Mouse (Mus musculus) forebrain, embryonic 14.5 days (tissue): ENCODE data around the gene Btbd19. TPM values are rescaled to one million over a fixed set of nuclear protein-coding genes. Genes with fewer than 3 reads are reported as not detected.

Experiments used
- ATAC-seq: fragments of 200-750 bp; cut with Nextera tagmentation; 2 replicates; pipeline ENCODE4 v1.8.0; 2017; ENCODE audit warnings: mild to moderate bottlenecking, moderate library complexity
- DNase-seq: peaks from one replicate; pipeline ENCODE4 v3.0.0-alpha.2; 2015; ENCODE audit warnings: low spot score
- H3K27ac ChIP-seq: fragments of 300-500 bp; sonication (generic); 2 replicates; pipeline ENCODE4 v1.5.1; 2014; ENCODE audit warnings: low read depth, mild to moderate bottlenecking, control low read depth, low read length, moderate library complexity
- H3K27me3 ChIP-seq: fragments of 300-500 bp; sonication (generic); replicated peaks from 2 replicates; pipeline ENCODE4 v1.6.1; 2014; ENCODE audit warnings: low read length, control low read depth, mixed read lengths; ENCODE audit not compliant: control insufficient read depth, insufficient read depth
- H3K36me3 ChIP-seq: fragments of 300-500 bp; sonication (generic); 2 replicates; pipeline ENCODE4 v1.6.1; 2014; ENCODE audit warnings: low read length, control low read depth; ENCODE audit not compliant: control insufficient read depth, insufficient read depth
- H3K4me1 ChIP-seq: fragments of 300-500 bp; sonication (generic); 2 replicates; pipeline ENCODE4 v1.6.1; 2014; ENCODE audit warnings: antibody characterized with exemption, low read length, control low read depth; ENCODE audit not compliant: control insufficient read depth, insufficient read depth
- H3K4me2 ChIP-seq: fragments of 300-500 bp; sonication (generic); 2 replicates; pipeline ENCODE4 v1.6.1; 2014; ENCODE audit warnings: mild to moderate bottlenecking, control low read depth, low read length
- H3K4me3 ChIP-seq: fragments of 300-500 bp; sonication (generic); 2 replicates; pipeline ENCODE4 v1.5.1; 2014; ENCODE audit warnings: low read depth, low read length, control low read depth
- H3K9ac ChIP-seq: fragments of 300-500 bp; sonication (generic); 2 replicates; pipeline ENCODE4 v1.6.1; 2014; ENCODE audit warnings: mild to moderate bottlenecking, low read length, control low read depth, moderate library complexity
- H3K9me3 ChIP-seq: fragments of 300-500 bp; sonication (generic); replicated peaks from 2 replicates; pipeline ENCODE4 v1.6.1; 2016; ENCODE audit warnings: low read length, control low read depth, mixed read lengths; ENCODE audit not compliant: control insufficient read depth
- WGBS: fragments of 180-500 bp; shearing (Covaris S2); extraction: QIAGEN DNeasy Blood & Tissue Kit; methylation state at CpG from one replicate; pipeline ENCODE4 v1.1.7; 2014; 5-methylcytosine and 5-hydroxymethylcytosine counted together
- polyA plus RNA-seq: library from polyadenylated mRNA; unstranded; fragments of >200 nt; fragmentation: Nextera tagmentation; extraction: Ambion mirVana; gene quantifications from 2 replicates; pipeline ENCODE4 v1.2.1, GENCODE M21; 2014

Gene Btbd19
- polyA plus RNA-seq, 1 experiment from 2014 or later = 2.5 TPM

GRCm38 (mm10) chr4:117131198-117131597 is 5.7 kb upstream of the Btbd19 start:
- Histone ChIP-seq H3K9ac (peak overlapping the region; percentile 25; the same call in 1 of the 2 replicates), H3K9me3 (no peaks in the 10 kb centered on the region), H3K27me3 (0 out of 2 replicates have a peak, but pooled peaks cover 3% of the 10 kb centered on the region), H3K4me3 (no peak overlapping the region), H3K27ac (no peak overlapping the region), H3K4me1 (peaks cover 18% of the 10 kb centered on the region), H3K4me2 (0 out of 2 replicates have a peak overlapping the region, but pooled peaks have one; percentile 89), H3K36me3 (peaks cover 24% of the 10 kb centered on the region)
- DNase-seq (no peak), ATAC-seq (no peak)
- WGBS = 49% methylated on average over 6 of the region's 6 CpGs

GRCm38 (mm10) chr4:117130790-117131189 is 5.3 kb upstream of the Btbd19 start:
- no peak overlapping the region for H3K9ac ChIP-seq
- WGBS = 35% methylated on average over 6 of the region's 6 CpGs

GRCm38 (mm10) chr4:117127991-117128686 is 2.6 kb upstream of the Btbd19 start:
- DNase-seq (no peak), ATAC-seq (no peak)
- H3K4me1 ChIP-seq = peaks cover 31% of the 10 kb centered on the region
- 92% methylated on average over 33 of the region's 33 CpGs for WGBS
- no peak overlapping the region for H3K4me3 ChIP-seq
- H3K36me3 ChIP-seq = peaks cover 24% of the 10 kb centered on the region
- no peak overlapping the region for H3K27ac ChIP-seq
- no peaks in the 10 kb centered on the region for H3K9me3 ChIP-seq
- 0 out of 2 replicates have a peak, but pooled peaks cover 3% of the 10 kb centered on the region for H3K27me3 ChIP-seq
- no peak overlapping the region for H3K4me2 ChIP-seq
- H3K9ac ChIP-seq = no peak overlapping the region

More at GRCm38 (mm10) chr4:117130790-117131189, 5.3 kb upstream of the Btbd19 start:
- no peak overlapping the region for H3K4me2 ChIP-seq
- no peak overlapping the region for H3K4me3 ChIP-seq
- ATAC-seq (no peak), DNase-seq (no peak)
- H3K9me3 ChIP-seq = no peaks in the 10 kb centered on the region
- peaks cover 21% of the 10 kb centered on the region for H3K4me1 ChIP-seq
- H3K27me3 ChIP-seq = 0 out of 2 replicates have a peak, but pooled peaks cover 3% of the 10 kb centered on the region
- H3K27ac ChIP-seq = no peak overlapping the region
- H3K36me3 ChIP-seq = peaks cover 24% of the 10 kb centered on the region

GRCm38 (mm10) chr4:117126675-117127290 is 1.3 kb upstream of the Btbd19 start, which contains the start of gene Tctex1d4:
TSS of gene Tctex1d4 (plus strand) at chr4:117126794.
- DNase-seq (no peak), ATAC-seq (no peak)
- H3K4me3 ChIP-seq = no peak within 1 kb of the TSS
- peak within 1 kb of the TSS; percentile 65; the same call in 1 of the 2 replicates for H3K27ac ChIP-seq
- H3K36me3 ChIP-seq = peaks cover 24% of the 10 kb centered on the region
- H3K9ac ChIP-seq = peak within 1 kb of the TSS; percentile 55
- no peaks in the 10 kb centered on the region for H3K9me3 ChIP-seq
- peak within 1 kb of the TSS; percentile 28; the same call in 1 of the 2 replicates for H3K4me2 ChIP-seq
- peaks cover 18% of the 10 kb centered on the region for H3K4me1 ChIP-seq
- WGBS = 86% methylated on average over 9 of the region's 9 CpGs
- no peaks in the 10 kb centered on the region for H3K27me3 ChIP-seq

GRCm38 (mm10) chr4:117125910-117126674 is 567 bp upstream of the Btbd19 start:
- 53% methylated on average over 15 of the region's 15 CpGs for WGBS
- no peak overlapping the region for H3K4me3 ChIP-seq
- H3K9ac ChIP-seq = peak overlapping the region; percentile 55; the same call in 1 of the 2 replicates
- peak; percentile 21; the same call in 1 of the 2 replicates for ATAC-seq
- H3K4me1 ChIP-seq = peaks cover 14% of the 10 kb centered on the region
- H3K4me2 ChIP-seq = no peak overlapping the region
- H3K9me3 ChIP-seq = no peaks in the 10 kb centered on the region
- H3K27me3 ChIP-seq = no peaks in the 10 kb centered on the region
- peak overlapping the region; percentile 65; the same call in 1 of the 2 replicates for H3K27ac ChIP-seq
- H3K36me3 ChIP-seq = peaks cover 24% of the 10 kb centered on the region
- DNase-seq = peak; percentile 21

- whole genome bisulfite sequencing = 80% methylated on average over 14 of the region's 14 CpGs
- no peaks in the 10 kb centered on the region for H3K27me3 ChIP-seq
- H3K27ac ChIP-seq = peak overlapping the region; percentile 65
- peak overlapping the region; percentile 28; the same call in 1 of the 2 replicates for H3K4me2 ChIP-seq
- ATAC-seq = no peak
- peaks cover 17% of the 10 kb centered on the region for H3K4me1 ChIP-seq
- H3K36me3 ChIP-seq = peaks cover 17% of the 10 kb centered on the region
- no peak overlapping the region; the same call in 1 of the 2 replicates for H3K4me3 ChIP-seq
- no peaks in the 10 kb centered on the region for H3K9me3 ChIP-seq
- peak overlapping the region; percentile 55 for H3K9ac ChIP-seq
- no peak for DNase-seq
Measured at GRCm38 (mm10) chr4:117124518-117125347, 792 bp downstream of the Btbd19 start.

- no peak overlapping the region for H3K27ac ChIP-seq
- H3K9ac ChIP-seq = no peak overlapping the region
Measured at GRCm38 (mm10) chr4:117124218-117124517, 1.4 kb downstream of the Btbd19 start.

GRCm38 (mm10) chr4:117123546-117124217 is 1.8 kb downstream of the Btbd19 start:
- Histone ChIP-seq H3K4me3 (no peak overlapping the region), H3K4me2 (no peak overlapping the region), H3K27me3 (no peaks in the 10 kb centered on the region), H3K9me3 (no peaks in the 10 kb centered on the region), H3K27ac (no peak overlapping the region), H3K36me3 (peaks cover 9% of the 10 kb centered on the region), H3K9ac (no peak overlapping the region), H3K4me1 (peaks cover 19% of the 10 kb centered on the region)
- WGBS = 91% methylated on average over 7 of the region's 9 CpGs
- no peak for ATAC-seq
- DNase-seq = no peak

More at GRCm38 (mm10) chr4:117124218-117124517, 1.4 kb downstream of the Btbd19 start:
- ATAC-seq (no peak), DNase-seq (no peak)
- no peaks in the 10 kb centered on the region for H3K27me3 ChIP-seq
- no peak overlapping the region for H3K4me3 ChIP-seq
- peaks cover 14% of the 10 kb centered on the region for H3K36me3 ChIP-seq
- H3K9me3 ChIP-seq = no peaks in the 10 kb centered on the region
- WGBS = 93% methylated on average over 3 of the region's 3 CpGs
- H3K4me2 ChIP-seq = no peak overlapping the region
- peaks cover 19% of the 10 kb centered on the region for H3K4me1 ChIP-seq
